Mouse (Mus musculus) heart, postnatal 4 days (tissue): ENCODE results near the gene Capn5. TPM values are rescaled to one million over a fixed set of nuclear protein-coding genes. Genes with fewer than 3 reads are reported as not detected.
A peak's percentile ranks its signal among the peaks of the same experiment; 100 is the strongest.

ENCODE experiments used
- DNase-seq: peaks from one replicate; pipeline ENCODE4 v3.0.0; 2021
- total RNA-seq, 2 experiments: library from RNA; stranded (reverse); gene quantifications; 2 replicates each; pipeline ENCODE4 v1.2.3; 2021

Capn5 gene
- total RNA-seq, 2 experiments from 2014 or later = 2.0 to 2.2 TPM

DNA sequence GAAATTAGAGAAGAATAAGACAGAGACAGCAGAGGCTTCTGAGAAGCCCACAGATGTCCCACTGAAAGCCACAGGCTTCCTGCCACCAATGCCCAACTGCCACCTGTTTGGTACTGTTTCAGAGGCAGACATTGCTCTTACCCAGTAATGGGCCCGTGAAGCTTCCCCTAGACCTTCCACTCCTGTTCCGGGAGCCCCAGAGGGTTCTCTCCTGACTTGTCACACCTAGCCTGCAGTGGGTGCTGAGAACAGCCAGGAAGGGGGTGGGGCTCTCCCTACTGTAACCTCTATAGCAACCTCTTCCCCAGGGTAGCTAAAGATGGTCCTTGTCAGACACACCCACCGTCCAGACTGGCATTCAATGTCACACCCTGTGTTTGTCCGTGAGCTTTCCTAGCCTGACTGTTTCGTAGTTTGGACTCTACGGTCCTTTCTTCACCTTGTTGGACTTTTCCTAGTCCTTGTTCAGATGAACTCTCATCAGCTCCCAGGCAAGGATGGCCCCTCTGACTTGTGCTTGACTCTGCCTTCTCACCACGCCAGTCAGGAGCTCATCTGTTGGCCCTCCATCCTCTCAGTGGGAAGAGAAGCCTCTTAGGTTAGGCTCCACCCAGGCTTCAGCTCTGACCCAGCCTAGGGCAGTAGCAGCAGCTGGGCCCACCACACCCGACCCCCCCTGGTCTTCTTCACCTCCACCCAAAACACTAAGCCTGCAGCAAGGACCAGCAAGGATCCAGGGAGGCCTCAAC, 1.6 kb downstream of the Capn5 start:
- DNase-seq = no peak

DNA sequence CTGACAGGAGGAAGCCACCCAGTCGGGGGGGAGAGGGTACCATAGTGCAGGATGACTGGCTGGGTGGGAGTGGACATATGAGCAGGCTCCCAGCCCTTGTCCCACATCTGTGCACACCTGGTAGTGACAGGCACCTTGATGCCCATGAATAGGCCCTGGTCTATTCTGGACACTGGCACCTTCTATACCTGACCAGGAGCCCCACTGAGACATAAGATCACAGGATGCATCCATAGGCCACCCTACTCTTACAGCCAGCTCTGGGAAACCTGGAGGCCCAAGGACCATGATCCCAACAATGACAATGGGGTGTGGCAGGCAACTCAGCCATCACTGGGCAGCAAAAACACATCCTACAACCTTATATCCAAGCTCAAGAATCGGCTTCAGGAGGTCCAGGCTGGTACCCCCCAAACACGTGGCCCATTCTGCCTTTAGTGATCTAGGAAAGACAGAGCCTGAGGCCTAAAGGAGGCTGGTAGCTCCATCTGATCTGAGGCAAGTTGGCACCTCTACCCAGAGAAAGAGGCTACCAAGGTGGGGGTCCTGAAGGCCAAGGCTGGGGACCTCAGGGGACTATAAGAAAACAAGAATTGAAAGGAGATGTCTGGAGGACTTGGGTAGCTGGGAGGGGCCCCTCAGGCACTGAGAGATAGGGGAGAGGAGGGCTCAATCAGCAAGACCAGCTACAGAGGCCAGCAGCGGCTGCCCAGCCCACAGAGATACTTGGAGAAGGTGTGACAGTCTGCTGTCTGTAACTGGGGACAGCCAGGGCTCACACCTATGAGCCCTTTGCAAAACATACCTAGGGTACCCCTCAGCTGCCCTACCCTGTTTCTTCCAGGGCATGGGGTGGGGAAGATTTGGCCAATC, 3.0 kb downstream of the Capn5 start:
- no peak for DNase-seq

DNA sequence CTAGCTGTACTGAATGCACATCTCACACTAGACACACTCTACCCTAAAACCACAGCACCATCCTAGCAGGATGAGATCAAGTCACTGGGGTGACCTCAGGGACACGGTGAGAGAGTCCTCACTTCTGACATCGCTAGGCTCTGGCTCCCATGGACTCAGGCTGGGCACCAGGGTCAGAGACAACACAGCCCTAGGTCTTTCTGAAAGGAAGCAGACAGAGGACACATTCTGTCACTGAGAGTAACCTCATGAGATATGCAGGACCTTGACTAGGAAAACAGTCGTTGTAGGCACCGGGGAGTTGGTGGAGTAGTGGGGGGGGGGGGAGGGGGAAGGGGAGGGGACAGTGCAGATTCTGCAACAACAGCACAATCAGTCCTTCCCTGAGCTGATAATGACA, 4.7 kb downstream of the Capn5 start:
- no peak for DNase-seq

DNA sequence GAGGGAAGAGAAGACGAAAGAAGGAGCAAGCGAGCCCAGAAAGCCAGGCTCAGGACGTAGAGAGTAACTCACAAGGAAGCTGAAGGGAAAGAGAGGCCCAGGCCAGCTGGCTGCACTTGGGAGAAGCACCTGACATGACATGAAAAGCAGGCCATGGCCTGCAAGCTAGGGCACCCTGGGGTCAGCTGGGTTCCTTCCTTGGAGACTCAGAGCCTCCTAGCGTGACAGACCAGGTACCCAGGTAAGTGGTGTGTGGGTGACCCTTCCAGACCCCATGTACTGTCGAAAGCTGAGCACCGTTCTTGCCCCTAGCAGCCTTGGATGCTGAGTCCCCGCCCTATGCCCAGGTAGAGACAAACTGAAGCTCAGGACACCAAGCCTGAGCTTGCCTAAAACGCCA, 5.4 kb downstream of the Capn5 start:
- DNase-seq = no peak

DNA sequence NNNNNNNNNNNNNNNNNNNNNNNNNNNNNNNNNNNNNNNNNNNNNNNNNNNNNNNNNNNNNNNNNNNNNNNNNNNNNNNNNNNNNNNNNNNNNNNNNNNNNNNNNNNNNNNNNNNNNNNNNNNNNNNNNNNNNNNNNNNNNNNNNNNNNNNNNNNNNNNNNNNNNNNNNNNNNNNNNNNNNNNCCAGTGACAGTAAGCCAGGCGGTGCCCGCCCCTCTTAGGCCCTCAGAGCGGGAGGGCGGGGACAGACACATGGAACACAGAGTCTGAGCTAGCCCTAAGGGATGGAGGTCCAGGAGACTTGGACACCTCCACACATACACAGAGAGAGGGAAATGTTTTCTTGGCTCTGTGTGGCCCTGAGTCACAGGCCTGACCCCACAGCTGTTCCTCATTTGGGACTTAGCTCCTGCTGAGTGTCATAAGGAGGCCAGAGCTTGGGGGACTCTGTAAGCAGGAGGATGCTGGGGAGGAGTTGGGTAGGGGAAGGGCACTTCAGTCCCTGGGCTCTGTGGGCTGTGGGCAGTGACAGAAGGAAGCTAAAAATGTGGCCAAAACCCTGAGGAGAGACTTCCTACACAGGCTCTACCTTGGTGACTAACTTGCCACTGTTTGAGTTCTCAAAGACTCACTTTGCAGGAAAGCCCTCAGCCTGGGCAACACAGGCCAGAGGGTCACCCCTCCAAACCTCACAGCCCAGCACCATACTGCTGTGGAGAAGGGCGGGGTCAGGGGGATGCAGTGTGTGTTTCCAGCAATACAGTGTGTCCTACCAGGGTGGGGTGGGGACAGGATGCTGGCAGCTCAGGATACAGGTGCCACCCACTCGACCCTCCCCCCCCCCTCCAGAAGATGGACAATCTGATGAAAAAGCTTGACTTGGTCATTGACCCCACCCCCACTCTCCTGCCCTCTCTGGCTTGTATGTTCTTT, 6.7 kb downstream of the Capn5 start:
- DNase-seq = peak; percentile 46

DNA sequence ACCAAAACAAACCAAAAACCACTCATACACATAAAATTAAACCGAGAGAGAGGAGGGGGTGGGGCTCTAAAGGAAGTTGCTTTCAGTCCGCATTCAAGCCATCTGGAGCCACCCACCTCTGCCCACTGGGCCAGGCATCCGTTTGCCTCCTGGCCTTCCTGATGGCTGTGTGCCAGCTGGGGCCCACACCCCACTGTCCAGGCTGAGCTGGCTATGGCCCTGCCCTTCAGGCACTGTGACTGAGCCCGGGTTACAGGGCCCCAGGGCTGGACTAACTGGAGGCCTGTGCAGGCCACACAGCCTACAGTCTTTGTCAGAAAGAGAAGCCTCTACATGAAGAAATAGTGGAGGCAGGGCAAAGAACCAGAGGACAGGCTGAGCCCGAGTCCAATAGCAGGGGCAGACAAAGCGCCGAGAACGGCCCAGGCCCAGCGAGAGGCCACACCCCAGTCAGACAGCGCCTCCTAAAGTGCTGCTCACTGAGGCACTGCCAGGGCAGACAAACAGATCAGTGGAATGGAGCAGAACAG, 13.0 kb downstream of the Capn5 start:
- peak; percentile 41 for DNase-seq

DNA sequence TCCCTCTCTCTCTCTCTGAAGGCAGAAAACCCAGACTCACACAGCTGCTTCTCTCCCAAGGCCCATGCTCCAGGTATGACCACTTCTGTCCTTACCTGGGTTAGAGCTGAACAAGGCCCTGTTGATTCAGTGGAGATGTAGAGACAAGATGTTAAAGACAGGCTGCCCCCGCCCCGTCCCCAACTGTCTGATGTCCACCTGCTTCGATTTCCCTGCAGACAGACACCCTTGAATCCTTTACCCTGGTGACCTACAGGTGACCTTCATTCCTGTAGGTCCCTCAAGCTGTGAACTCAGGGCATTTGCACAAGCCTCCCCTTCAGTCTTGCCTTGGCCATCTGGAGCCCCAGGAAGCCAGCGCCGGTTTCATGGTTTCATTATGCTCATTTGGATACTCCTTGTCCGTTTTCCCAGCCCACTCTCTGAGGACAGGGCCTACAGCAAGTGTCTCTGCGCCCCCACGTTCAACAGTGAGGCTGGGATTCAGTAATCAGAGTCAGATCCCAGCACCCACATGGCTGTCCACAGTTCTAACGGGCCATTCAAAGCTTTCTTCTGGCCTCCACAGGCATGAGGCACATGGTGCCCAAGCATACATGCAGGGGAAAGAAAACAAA, 13.6 kb downstream of the Capn5 start:
- no peak for DNase-seq

DNA sequence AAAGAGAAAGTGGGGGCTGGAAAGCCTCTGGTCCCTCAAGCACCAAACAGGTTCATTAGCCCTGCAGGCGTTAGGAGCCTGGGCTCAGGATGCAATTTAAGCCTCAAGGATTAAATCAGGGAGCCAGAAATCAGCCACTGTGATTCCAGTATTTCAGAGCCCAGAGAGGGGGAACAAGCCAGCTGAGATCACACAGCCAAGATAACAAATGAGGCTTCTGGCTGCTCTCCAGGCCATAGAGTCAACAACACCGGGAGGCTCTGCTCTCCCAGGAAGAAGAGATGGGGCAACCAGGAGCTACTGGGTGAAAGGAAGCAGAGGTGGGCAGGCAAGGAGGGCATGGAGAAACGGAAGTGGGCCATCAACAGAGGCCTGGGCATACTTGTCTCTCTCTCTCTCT, 14.4 kb downstream of the Capn5 start:
- no peak for DNase-seq

DNA sequence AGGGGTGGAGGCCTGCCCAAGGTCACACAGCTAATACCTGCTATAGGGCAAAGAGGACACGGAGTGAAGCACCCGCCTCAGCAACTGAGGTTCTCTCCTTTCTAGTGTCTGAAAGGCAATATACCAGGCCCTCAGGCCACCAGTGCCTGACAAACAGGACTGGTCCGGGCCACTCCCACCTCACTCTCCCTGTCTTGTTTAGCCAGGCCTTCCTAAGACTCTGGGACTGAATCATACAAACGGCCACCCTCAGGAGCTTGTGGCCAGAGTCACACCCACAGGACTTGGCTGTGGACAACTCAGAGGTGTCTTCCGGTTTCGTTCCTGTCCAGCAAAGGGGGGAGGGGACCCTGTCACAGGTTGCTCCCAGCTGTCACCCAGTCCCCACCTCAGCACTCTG, 15.8 kb downstream of the Capn5 start:
- no peak for DNase-seq

DNA sequence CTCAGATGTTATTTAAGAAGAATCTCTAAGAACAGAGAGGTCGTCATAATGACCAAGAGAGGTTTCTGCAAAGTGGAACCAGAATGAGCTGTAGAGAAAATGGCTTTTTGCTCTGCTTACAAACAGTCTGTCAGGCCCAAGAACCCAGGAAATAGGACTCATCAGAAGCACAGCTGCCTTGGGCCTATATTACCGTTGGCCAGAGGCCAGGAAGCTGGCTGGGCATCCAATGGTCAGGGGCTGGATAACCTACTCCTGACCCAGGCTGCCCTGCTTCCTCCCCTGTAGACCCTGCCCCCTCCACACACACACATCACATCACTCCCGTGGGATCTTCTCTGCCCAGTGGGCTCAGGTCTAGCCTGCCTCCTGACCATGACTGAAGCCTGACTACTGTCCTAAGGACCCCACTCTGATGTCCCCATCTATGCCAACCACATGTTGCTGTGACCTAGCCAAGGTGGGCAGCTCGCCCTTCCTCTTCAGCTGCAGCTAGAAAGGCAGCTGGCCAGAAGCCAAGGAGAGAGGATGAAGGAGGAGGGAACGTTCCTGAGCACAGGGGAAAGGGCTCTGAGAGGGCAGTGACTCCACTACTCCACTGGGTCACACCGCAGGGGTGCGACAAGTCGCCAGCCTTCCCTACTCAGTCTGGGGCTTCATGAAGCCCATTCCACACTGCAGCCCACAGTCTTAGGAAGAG, 17.9 kb downstream of the Capn5 start:
- peak; percentile 47 for DNase-seq

DNA sequence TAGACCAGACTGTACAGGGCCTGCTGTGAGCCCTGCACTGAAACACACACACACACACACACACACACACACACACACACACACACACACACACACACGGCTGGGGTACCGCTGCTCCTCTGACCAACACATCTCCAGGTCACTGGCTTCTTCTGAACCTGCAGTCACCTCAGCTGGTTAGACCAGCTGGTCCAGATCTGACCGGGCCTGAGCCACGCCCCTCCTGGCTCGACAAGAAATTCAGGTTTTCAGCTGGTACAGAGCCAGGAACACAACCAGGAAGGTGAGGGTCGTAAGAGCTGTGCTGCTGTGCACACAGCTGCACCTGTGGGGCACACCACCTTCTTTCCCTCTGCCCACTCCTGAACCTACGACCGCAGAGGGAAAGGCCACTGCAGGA, 19.6 kb downstream of the Capn5 start:
- no peak for DNase-seq

DNA sequence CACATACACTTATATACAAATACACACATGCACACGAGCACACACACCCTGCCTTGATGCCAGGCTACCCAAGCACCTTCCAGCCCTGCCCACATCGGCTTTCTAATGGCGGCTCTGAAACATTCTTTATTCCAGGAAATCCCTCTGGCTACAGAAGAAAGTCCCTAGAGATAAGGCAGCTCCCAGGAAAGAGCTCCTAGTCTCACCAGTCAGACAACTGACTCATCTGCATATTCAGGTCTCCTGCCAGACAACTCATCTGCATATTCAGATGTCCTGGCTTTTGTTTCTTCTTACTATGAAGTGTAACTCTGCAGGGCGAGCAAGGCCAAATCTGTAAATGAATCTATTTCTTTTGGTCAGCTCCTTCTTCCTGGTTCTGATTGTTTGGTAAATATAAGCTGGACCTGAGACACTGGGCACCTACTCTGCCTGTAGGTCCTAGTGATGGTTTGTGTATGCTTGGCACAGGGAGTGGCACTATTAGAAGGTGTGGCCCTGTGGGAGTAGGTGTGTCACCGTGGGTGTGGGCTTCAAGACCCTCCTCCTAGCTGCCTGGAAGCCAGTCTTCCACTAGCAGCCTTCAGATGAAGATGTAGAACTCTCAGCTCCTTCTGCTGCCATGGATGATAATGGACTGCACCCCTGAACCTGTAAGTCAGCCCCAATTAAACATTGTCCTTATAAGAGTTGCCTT, 20.3 kb downstream of the Capn5 start:
- no peak for DNase-seq

DNA sequence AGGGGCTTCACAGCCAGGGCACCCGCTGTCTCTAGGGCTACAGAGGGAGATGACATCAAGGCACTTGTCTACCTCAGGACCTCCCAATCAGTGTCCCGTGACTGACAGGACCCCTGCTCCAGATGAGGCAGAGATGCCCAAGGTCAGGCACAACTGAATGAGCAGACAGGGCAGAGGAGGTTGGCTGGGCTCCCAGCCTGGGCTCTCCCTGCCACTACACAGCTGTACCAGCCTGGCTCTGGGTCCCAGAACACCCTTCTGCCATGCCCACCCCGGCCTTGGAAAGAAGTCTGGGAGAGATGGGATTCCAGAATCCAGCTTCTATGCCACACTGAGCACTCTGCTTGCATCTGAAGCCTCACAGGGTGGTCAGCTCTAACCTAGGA, 21.8 kb downstream of the Capn5 start:
- no peak for DNase-seq

DNA sequence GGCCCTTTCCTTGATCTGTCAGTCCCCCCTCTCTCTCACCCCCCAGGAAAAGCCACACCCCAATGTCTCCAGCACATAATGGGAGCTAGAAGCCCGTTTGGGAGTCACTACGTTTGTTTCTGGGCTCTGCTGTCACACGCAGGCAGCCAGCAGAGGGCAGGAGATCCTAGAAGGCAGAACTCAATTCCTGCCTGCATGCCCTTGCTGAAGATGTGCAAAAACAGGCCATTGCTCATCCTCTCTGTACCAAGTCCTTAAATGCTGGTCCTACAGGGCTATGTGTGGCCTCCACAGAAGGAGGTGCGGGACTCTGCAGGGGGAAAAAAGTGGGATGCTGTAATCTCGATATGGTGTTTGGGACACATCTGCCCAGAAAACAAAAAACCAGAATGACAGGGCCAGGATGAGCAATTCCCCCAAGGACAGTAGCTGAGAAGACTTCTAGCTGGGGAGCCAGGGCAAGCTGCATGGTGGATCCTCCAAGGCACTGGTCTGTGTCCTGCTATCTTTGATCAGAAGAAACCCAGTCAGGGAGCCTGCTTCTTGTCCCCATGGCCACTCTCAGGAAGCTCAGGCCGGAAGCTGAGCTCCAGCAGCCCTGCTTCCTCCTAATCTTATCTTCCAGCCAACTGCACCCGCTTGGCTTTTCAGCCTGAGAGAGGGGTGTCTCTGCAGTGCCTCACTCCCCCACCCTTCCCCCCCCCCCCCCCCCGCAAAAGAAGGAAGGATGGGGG, 22.4 kb downstream of the Capn5 start:
- peak; percentile 81 for DNase-seq

DNA sequence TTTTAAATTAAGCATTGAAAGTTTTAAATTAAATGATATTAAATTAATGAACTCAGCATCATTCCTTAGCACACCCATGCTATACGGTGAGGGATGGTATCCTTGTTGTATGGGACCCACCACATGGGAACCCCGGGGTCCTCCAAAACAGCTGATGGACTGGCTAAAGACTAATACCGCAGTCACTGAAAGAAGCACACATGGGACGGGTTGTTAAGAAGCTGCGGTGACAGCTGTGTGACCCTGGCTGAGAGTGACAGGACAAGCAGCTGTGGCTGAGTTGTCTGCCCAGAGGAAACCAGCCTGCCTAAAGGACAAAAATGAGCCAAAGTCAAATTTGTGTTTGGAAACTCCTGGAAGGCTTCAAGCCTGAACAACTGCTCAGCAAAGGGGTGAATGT, 24.2 kb downstream of the Capn5 start:
- no peak for DNase-seq

DNA sequence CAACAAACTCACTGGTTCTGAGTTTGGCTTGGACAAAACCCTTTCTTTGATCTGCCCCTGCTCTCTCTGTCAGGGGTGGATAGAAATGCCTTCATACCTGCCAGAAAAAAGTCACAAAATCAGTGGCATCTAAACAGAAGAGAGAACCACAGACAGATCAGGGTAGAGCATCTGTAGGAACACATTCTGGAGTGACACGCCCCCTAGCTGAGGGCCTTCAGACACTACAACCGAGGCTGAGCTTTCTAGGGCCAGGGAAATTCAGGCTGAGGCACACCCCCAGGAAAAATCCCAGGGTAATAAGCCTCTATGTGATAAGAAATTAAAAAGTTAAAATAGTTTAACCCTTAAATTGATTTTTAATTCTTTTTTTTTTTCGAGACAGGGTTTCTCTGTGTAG, 24.7 kb downstream of the Capn5 start:
- no peak for DNase-seq

DNA sequence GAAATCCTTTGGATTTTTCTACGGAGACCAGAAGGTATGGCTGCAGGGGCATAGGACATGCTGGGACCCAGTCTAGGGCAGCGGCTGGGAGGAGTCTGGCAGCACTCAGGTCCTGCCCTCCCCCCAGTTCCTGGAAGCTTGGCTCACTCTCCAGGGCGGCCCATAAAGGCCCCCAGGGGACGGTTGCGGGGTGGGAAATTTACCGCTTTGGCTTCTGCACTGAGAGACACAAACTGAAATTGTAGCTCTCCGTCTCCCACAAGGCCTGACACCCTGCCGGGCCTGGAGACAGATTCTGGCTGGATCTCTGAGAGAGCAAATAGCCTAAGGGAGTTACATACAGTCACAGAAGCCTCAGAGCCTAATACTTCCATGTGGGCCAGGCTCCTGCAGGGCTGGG, 25.7 kb downstream of the Capn5 start:
- DNase-seq = peak; percentile 24

DNA sequence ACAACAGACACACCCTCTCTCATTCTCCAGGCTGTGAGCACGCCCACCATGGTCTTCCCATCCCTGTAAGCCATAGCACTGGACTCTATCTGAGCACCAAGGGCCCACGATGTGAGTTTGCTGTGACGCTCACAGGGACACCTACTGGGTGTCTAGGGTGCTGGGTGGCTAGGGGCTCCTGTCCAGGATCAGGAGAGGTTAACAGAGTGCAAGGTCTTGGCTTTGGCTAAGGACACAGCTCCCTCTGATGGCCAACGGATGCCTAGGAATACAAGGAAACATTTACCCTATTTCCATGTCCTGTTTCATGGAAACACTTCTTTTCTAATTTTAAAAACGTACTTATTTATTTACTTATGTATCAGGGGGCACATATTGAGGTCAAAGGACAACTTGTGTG, 27.5 kb downstream of the Capn5 start:
- no peak for DNase-seq

DNA sequence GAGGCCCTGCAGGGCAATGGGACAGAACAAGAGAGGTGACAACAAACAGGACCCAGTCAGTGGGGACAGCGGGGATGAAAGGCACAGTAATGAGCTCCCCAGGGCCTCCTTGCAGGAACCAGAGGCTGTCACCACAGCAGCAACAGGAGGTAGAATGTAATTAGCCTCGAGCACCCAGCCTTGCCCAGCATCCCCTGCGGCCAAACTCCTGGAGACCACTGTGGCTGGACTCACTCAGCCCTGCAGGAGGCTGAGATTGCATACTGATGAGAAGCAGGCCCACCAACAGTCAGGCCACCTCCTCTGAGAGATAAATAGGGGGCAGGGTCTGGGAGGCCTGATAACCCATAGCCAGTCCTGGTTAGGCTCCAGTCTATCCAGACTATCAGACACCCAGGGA, 28.3 kb downstream of the Capn5 start:
- DNase-seq = no peak
